Mouse (Mus musculus): Measurements from ENCODE around the gene Gar1.

Gene Gar1

GRCm38 (mm10) chr3:129831035-129831568 lies at the start of gene Gar1:
Gar1 (minus strand) TSS chr3:129831396.
- peak; percentile 85 for DNase-seq (ENCODE audit: low spot score)

GRCm38 (mm10) chr3:129879913-129880312 lies 48.7 kb upstream of the Gar1 start:
- no peak for DNase-seq (ENCODE audit: low spot score)

- DNase-seq (ENCODE audit: low spot score), result no peak
Measured at GRCm38 (mm10) chr3:129879131-129879757, 48.0 kb upstream of the Gar1 start.

GRCm38 (mm10) chr3:129878405-129879021 lies 47.3 kb upstream of the Gar1 start, which contains the start of gene Pla2g12a:
Pla2g12a (plus strand) TSS chr3:129878606.
- peak; percentile 80 for DNase-seq (ENCODE audit: low spot score)

- no peak for DNase-seq (ENCODE audit: low spot score)
Measured at GRCm38 (mm10) chr3:129877327-129877726, 46.1 kb upstream of the Gar1 start.

GRCm38 (mm10) chr3:129863698-129864097 lies 32.5 kb upstream of the Gar1 start:
- peak; percentile 23 for DNase-seq (ENCODE audit: low spot score)

- no peak for DNase-seq (ENCODE audit: low spot score)
Measured at GRCm38 (mm10) chr3:129862592-129862991, 31.4 kb upstream of the Gar1 start.

- DNase-seq (ENCODE audit: low spot score), result no peak
Measured at GRCm38 (mm10) chr3:129846846-129847245, 15.7 kb upstream of the Gar1 start.

GRCm38 (mm10) chr3:129845868-129846267 lies 14.7 kb upstream of the Gar1 start:
- no peak for DNase-seq (ENCODE audit: low spot score)

- DNase-seq (ENCODE audit: low spot score), result no peak
Measured at GRCm38 (mm10) chr3:129838017-129838416, 6.8 kb upstream of the Gar1 start.

GRCm38 (mm10) chr3:129836965-129837364 lies 5.8 kb upstream of the Gar1 start:
- no peak for DNase-seq (ENCODE audit: low spot score)

GRCm38 (mm10) chr3:129836051-129836697 lies 5.0 kb upstream of the Gar1 start:
- DNase-seq (ENCODE audit: low spot score), result no peak

- DNase-seq (ENCODE audit: low spot score), result no peak
Measured at GRCm38 (mm10) chr3:129835388-129835934, 4.3 kb upstream of the Gar1 start, which contains the start of gene Cfi. Cfi (plus strand) TSS chr3:129835884.

GRCm38 (mm10) chr3:129830626-129831025 lies 570 bp downstream of the Gar1 start:
- no peak for DNase-seq (ENCODE audit: low spot score)

GRCm38 (mm10) chr3:129827691-129828090 lies 3.5 kb downstream of the Gar1 start:
- DNase-seq (ENCODE audit: low spot score), result no peak

GRCm38 (mm10) chr3:129826691-129827090 lies 4.5 kb downstream of the Gar1 start:
- no peak for DNase-seq (ENCODE audit: low spot score)

- DNase-seq (ENCODE audit: low spot score), result no peak
Measured at GRCm38 (mm10) chr3:129824891-129825290, 6.3 kb downstream of the Gar1 start.

GRCm38 (mm10) chr3:129824146-129824545 lies 7.0 kb downstream of the Gar1 start:
- DNase-seq (ENCODE audit: low spot score), result no peak

GRCm38 (mm10) chr3:129823293-129823692 lies 7.9 kb downstream of the Gar1 start:
- no peak for DNase-seq (ENCODE audit: low spot score)

GRCm38 (mm10) chr3:129822206-129822775 lies 8.9 kb downstream of the Gar1 start, which contains the start of gene Rrh:
Rrh (minus strand) TSS chr3:129822587.
- DNase-seq (ENCODE audit: low spot score), result no peak

- DNase-seq (ENCODE audit: low spot score), result no peak
Measured at GRCm38 (mm10) chr3:129821736-129822135, 9.5 kb downstream of the Gar1 start.

GRCm38 (mm10) chr3:129820847-129821246 lies 10.3 kb downstream of the Gar1 start:
- no peak for DNase-seq (ENCODE audit: low spot score)

Data from spleen, adult 12 weeks (tissue).